Mouse (Mus musculus): ENCODE data around the gene Cdk5.
"Not testable (repeated sequence)": the region's sequence is repeated elsewhere in the genome, so short reads cannot be mapped to it uniquely, and the experiment has no call there.

The Cdk5 gene

DNA sequence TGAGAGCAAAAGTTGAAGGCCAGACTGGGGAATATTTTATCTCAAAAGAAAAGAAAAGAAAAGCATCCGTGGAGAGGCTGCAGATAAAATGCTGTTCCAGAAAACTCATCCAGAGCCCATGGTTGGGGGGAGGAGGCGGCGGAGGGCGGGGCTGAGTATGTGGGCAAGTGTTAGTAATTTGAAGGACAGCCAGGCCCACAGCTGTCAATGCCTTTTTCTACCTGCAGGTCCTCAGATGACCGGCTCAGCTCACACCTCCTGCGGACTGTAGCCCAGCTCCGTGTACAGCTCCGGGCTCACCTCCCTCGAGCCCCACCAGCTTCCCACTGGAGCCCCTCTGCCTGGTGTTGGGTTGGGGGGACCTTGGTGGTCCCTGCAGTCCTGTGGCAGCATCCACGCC is 23.6 kb downstream of the Cdk5 start:
- DNase-seq (ENCODE audit: low spot score in 2 of 2), result no peak

DNA sequence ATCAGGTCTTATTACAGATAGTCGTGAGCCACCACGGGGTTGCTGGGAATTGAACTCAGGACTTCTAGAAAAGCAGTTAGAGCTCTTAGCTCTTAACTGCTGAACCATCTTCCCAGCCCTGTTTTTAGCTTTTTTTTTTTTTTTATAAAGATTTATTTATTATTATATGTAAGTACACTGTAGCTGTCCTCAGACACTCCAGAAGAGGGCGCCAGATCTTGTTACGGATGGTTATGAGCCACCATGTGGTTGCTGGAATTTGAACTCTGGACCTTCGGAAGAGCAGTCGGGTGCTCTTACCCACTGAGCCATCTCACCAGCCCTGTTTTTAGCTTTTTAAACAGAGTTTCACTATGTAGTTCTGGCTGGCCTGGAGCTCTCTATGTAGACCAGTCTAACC is 27.1 kb downstream of the Cdk5 start:
- DNase-seq (ENCODE audit: low spot score in 2 of 2), result not testable (repeated sequence)

DNA sequence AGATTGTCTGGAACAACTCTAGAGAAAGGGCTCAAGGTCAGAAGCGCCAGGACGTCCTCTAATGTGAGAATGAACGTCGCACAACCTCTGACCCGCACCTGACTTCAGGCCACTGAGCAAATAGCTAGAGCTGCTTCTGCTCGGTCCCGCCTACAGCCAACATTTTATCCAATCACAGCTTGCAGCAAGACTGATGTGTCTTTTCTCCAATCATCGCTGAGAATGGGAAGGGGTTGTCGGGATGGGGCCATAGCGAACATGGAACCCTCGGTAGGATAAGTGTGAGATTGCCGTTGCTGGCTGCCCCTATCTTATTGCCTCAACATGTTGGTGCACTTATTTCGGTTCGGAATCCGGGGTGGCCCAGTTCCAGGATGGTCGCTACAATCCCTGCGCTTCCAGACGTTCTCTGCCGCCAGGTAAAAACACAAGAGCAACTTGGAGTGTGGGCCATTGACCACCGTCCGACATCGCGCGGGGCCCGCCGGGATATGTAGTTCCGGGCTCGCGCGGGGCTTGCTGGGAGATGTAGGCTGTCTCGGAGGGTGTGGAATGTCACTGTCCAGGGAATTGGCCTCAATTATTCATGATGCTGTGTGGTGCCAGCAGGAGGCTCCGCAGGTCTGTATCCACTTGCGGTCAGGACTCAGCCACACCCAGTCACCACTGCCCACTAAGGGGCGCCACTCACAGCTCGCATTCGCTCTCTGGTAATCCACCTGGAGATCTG is 29.0 kb downstream of the Cdk5 start:
- peak; percentile 98 to 99 for DNase-seq (ENCODE audit: low spot score in 2 of 2)

DNA sequence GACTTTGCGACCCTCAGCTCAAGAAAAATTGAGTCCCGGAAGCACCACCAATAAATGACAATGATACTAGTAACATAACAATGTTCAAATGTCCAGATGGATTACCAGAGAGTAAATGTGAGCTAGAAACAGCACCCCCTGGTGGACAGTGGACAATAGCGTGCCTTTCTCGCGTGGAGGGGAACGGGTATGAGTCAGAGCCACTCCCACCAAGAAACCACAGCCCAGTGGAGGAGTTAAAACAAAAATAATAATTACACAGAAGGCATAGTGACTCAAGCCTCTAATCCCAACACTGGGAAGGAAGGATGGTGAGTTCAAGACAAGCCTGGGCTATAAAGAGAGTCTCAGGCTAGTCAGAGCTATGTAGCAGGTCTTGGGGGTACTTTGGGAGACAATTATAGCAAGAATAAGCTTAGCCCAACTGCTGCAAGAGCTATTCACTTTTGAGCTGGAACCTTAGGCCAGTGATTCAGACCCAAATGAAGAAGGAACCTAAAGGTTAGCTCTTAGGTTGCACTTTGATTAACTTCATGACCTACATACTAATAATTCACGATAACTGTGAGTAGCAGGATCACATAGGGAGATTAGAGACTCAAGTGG is 29.8 kb downstream of the Cdk5 start, which contains the start of gene Abcb8:
TSS of gene Abcb8 (plus strand) at position 272 of the 606 bp plus-strand sequence.
- peak; percentile 79 to 86 for DNase-seq (ENCODE audit: low spot score in 2 of 2)

DNA sequence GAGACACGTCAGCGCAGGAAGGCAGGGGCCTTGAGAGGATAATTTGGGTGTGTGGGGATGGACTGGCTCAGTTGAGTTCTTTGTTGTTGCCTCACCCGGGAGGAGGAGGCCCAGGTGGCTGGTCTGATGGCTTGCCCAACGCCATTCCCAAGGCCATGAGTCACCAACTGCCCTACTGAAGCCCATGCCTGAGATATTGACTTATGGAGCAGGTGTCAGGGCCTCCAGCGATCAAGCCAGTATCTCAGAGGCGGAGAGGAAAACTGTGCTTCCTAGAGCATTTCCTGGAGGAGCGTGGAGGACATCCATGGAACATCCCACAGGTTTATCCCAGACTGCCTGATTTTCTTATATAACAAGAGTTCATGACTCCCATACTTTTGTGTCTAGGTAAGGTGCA is 30.6 kb downstream of the Cdk5 start:
- DNase-seq (ENCODE audit: low spot score in 2 of 2), result no peak

DNA sequence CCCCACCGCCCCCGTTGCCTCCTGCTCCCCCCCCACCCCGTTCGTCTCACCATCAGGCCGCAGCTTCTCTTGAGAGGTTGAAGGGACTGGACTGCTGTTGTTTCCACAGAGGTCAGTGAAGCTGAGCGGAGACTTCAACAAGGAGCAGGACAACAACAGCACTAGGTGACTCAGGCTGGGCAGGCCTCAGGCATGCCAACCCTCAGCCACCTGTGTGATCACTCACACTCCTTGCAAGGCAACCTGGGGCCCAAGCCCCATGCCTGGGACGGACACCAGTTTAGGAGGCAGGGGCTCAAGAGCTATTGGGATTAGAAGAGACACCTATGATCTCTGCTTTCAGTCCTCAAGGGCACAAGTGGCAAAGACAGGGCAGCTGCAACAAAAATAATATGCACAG is 31.5 kb downstream of the Cdk5 start, which contains the start of gene Atg9b:
TSS of gene Atg9b (minus strand) at position 280 of the 400 bp plus-strand sequence.
- DNase-seq (ENCODE audit: low spot score in 2 of 2), result no peak

DNA sequence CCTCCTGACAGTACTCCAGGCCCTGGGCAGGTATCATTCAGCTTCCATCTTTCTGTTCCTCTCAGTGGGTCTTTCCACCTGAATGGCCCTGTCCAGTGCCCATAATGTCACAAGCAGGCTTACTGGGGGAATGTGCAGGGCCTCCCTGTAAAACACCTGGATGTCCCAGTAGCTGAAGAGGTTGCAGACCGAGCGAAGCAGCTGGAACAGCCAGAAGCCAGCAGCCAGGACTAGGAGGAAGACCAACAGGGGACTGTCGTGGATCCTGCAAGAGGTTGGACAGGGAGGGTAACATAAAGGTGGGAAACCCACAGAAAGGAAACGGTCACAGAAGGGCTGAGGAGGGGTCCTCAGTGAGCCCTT is 33.7 kb downstream of the Cdk5 start:
- no peak for DNase-seq (ENCODE audit: low spot score in 2 of 2)

DNA sequence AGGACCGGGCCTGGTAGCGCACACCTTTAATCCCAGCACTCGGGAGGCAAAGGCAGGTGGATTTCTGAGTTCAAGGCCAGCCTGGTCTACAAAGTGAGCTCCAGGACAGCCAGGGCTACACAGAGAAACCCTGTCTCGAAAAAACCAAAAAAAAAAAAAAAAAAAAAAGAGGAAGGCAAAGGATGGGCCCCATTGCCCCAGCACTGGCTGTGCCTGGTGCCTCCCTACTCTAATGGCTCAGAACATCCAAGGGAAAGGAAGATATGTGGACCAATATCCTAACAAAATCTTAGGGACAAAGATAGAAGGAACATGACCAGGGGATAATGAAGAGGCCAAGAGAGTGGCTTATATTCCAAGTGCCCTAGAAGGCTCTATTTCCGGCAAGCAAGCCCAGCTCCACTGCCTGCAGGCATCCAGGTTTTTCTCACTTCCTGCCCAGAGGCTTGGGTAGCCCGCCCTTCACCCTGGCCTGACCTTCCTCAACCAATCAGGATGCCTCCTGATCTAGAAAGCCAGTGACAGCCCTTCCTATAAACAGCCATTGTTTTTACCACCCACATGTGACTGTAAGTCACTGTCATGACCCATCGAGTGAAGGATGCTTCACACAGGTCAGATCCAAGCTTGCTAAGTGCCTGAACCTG is 34.2 kb downstream of the Cdk5 start:
- DNase-seq (ENCODE audit: low spot score in 2 of 2), result peak; percentile 26 to 55

DNA sequence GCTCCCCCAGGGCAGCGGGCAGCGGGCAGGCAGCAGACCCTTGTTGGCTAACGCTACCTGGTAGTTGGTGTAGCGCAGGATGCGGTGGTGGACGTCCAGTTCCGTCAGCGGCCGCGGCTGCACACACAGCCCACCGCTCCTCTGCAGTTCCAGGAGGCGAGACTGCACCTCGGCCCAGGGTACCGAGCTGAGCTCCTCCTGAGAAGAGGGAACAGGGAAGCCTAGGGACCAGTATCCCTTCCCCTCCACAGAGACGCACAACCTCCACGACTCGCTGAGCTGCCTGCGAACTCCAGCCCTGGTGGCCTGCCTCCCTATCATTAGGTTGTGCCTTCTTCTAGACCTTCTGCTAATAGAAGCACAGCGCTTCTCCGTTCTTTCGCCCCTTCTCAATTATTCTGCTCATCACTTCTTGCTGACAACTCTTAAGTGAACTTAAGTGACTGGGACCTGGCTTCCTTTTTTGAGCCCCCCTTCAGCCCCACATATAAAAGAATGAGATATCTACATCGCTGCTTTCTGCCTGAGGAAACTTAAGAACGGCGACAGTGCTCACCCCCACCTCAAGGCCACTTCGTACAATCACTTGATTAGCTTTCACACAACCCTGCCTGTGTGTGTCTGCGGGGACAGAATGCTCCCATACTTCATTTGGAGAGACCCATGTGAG is 34.9 kb downstream of the Cdk5 start:
- DNase-seq (ENCODE audit: low spot score in 2 of 2), result no peak

DNA sequence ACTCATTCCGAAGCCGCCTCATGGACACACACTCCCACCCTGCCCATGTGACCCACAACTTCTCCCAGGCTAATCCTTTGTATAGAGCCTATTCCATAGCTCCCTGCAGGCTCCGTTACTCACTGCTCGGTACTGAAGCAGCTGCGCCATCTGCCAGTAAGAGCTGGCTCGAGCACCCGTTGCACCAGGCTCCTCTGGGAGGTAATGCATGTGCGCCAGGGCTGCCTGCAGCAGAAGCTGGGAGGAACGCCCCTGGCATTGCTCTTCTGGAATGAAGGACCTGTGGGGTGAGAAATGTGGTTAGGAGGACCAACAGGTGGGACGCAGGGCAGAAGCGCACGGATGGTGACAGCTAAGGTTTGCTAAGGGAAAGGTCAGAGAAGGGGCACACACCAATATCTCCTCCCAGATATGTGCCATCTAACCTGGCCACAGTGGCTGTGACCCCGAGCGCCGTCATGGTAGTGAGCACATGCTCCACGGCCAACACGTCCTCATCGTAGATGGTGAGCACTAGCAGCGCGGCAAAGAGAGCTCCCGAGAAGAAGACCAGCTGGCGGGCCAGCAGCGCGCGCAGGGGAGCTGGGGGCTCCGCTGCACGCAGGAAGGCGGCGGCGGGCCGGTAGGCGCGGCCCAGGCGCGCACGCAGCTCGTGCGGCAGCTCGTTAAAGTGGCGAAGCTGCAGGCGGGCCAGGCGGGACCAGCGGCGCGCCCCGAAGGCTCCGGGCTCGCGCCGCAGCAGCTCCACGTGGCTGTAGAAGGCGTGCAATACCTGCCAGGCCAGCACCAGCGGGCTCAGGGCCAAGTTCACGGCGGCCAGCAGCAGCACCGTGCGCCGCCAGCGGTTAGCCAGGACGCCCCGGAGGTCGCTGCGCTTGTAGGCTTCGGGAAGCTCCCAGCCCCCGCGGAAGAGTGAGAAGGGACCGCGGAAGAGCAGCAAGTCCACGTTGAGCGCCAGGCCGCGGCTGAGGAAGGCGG is 35.8 kb downstream of the Cdk5 start:
- peak in 1 of 2 experiments; percentile 64 for DNase-seq (ENCODE audit: low spot score in 2 of 2)

DNA sequence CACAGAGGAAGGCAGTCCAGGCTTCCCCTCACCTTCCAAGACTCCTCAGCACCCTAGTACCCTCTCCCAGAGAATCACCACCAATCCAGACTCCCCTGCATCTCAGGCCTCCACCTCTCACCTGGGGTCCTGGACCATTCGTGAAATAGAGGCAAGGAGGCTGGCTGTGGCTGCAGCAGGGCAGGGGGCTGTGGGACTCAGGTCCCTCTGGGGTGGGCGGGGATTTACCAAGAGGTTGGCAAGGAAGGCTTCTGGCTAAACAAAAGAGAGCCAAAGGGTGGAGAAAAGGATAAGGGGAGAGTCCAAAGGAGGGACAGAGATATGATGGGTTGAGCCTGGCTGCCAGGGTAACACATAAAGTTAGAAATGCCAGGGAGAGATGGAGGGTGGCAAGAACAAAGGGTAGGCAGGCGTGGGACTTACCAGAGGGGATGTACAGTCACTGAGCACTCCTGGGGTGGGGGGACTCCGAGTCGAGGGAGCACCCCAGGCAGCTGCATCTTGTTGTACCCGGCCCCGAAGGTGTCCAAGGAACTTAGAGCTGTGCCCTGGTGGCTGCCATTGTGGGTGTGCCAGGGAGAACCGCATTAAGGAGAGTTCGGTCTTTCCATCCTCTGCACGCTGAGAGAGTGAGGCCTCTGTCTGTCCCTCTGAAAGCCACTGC is 37.3 kb downstream of the Cdk5 start:
- DNase-seq (ENCODE audit: low spot score in 2 of 2), result no peak

DNA sequence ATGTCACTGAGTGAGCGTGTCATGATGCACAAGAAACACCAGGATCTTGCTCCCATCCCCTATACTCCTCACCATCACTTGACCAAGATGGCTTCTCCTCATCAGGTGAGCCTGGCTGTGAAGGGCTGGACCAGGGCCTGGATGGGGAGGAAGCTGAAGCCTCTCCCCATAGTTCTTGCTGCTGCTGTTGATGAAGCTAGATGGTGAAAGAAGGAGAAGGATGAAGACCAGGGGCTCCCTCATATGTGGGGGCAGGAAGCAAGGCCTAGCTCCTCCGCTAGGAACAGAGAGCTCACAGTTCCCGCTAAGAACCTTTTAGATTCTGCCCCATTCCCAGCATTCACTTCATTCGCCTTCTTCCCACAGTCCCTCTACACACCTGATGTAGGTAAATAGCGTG is 38.0 kb downstream of the Cdk5 start:
- no peak for DNase-seq (ENCODE audit: low spot score in 2 of 2)

DNA sequence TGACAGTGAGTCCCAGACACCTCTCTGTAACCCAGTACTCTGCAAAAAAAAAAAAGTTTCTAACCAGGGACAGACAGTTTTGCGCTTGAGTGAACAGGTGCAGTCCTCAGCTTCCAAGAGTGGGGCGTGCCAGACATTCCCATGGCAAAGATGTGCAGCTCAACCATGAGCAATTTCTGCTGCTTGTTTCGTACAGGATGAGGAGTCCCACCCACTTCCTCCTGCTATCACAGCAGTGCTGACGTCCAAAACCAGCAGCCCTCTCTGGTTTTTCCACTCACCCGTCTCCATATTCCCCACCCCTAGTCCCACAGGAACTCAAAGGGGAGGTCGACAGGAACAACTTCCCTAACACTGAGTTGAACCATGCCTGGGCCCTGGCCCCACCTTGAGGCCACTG is 38.9 kb downstream of the Cdk5 start:
- DNase-seq (ENCODE audit: low spot score in 2 of 2), result peak; percentile 79 to 90

DNA sequence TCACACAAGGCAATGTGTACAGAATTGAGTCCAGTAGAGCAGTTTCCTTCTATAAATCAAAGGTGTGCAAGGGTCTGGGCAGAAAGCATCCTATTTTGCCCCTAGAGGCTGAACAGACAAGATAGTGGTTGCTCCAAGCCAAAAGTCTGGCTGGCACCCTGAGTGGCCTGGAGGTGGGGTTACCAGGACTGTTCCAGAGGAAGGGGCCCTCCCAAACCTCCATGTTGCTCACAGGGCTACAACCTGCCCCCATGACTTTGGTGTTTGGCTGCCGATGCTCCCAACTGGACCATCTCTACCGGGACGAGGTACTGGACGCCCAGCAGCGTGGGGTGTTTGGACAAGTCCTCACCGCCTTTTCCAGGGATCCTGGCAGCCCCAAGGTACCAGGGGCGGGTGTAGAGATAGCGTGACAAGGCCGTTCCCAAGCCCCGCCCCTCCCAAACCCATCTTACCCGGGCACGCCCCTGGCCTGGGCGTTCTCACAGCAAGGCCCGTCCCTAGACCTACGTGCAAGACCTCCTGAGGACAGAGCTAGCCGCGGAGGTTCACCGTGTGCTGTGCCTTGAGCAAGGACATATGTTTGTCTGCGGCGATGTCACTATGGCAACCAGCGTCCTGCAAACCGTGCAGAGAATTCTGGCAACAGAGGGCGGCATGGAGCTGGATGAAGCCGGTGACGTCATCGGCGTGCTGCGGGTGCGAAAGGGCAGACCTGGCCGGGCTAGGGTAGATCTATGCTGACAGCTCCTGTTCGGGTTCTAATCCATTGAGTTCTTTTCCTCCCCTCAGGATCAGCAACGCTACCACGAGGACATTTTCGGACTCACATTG is 40.1 kb downstream of the Cdk5 start:
- peak; percentile 86 to 89 for DNase-seq (ENCODE audit: low spot score in 2 of 2)

DNA sequence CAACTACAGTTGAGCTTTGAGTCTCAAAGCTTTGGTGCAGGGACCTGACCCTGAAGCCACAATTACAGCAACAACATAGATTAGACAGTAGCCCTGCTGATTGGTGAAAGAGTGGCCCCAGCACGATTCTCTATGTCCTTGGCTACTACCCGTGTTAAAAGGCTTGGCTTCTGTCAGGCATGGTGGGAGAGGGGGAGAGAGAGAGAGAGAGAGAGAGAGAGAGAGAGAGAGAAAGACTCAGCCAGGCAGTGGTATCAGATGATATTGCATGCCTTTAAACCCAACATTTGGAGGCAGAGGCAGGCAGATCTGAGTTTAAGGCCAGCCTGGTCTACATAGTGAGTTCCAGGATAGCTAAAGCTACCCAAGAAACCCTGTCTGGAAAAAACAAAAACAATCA is 41.3 kb downstream of the Cdk5 start:
- no peak for DNase-seq (ENCODE audit: low spot score in 2 of 2)

DNA sequence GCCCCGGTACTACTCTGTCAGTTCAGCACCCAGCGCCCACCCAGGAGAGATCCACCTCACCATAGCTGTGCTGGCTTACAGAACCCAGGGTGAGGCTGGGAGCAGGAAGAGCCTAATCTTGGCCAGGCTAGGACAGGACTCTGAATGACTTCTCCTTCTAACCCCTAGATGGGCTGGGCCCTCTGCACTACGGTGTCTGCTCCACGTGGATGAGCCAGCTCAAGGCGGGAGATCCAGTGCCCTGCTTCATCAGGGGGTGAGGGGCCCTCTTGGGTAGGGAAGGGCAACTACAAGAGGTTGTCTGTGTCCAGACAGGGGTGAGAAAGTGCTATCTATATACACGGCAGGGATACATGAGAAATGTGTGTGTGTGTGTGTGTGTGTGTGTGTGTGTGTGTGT is 41.8 kb downstream of the Cdk5 start:
- no peak for DNase-seq (ENCODE audit: low spot score in 2 of 2)

DNA sequence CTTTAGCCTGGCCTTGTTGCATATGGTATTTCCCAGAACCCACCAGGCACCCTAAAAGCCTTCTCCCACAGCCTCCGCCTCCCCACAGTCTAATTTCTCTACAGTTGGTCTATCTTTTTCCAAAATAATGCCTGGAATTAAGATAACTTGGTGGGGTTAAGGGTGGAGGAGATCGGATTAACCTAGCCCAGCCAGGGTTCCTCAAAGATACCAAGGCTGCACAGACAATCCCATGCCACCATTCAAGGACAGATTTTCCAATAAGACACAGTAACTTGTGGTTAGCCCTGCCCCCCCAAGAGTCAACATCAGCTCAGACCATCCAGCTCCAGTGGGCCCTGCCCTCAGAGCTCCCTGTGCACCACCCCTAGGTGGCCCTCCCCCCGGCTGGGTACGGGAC is 42.8 kb downstream of the Cdk5 start:
- DNase-seq (ENCODE audit: low spot score in 2 of 2), result no peak

DNA sequence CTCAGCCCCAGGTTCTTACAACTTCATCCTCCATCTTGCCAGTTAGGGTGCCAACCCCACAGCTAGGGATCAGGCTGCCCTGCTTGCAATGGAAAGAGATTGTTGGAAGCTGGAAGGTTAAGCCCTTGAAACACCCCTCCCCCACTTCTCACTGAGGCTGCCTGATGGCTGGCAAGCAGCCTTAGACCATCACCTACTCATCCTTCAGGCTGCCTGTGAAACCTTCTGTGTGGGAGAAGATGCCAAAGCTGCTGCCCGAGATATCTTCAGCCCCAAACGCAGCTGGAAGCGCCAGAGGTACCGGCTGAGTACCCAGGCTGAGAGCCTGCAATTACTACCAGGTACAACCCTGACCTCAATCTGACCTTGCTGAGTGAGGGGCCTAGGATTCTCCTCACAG is 43.8 kb downstream of the Cdk5 start:
- no peak for DNase-seq (ENCODE audit: low spot score in 2 of 2)

DNA sequence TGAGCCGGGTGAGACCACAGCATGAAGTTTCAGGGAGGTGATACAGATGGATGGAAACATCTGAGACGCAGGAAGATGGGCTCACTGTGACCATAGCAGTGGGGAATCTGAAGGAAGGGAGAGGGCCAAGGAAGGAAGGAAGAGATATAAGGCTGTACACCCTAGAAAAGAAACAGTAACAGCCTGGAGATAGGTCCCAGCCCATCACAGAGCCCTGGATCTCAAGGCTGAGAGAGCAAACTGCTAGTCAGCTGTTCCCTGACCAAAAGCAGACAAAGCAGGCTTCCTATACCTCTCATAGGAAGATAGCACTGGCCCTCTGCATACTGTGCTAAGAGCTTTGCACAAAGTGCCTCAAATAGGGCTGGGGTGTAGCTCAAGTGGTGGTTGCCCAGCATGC is 44.6 kb downstream of the Cdk5 start:
- DNase-seq (ENCODE audit: low spot score in 2 of 2), result no peak
